Mouse (Mus musculus) heart, embryonic 10.5 days (tissue): ENCODE measurements around the gene Sdk1. TPM values are rescaled to one million over a fixed set of nuclear protein-coding genes. Genes with fewer than 3 reads are reported as not detected.
A peak's percentile ranks its signal among the peaks of the same experiment; 100 is the strongest.

Experiments
- DNase-seq: peaks from one replicate; pipeline ENCODE4 v3.0.0-alpha.2; 2017; ENCODE audit warnings: low spot score
- H3K27ac ChIP-seq: fragments of 300-500 bp; sonication (generic); 2 replicates; pipeline ENCODE4 v1.5.1; 2016; ENCODE audit warnings: mild to moderate bottlenecking
- H3K27me3 ChIP-seq: fragments of 300-500 bp; sonication (generic); 2 replicates; pipeline ENCODE4 v1.6.1; 2016; ENCODE audit warnings: mild to moderate bottlenecking; ENCODE audit not compliant: poor library complexity, insufficient read depth, severe bottlenecking
- H3K36me3 ChIP-seq: fragments of 300-500 bp; sonication (generic); 2 replicates; pipeline ENCODE4 v1.6.1; 2016; ENCODE audit warnings: mild to moderate bottlenecking, moderate library complexity
- H3K4me1 ChIP-seq: fragments of 300-500 bp; sonication (generic); 2 replicates; pipeline ENCODE4 v1.6.1; 2016; ENCODE audit warnings: mild to moderate bottlenecking
- H3K4me3 ChIP-seq: fragments of 300-500 bp; sonication (generic); 2 replicates; pipeline ENCODE4 v1.5.1; 2016; ENCODE audit warnings: mild to moderate bottlenecking, moderate library complexity
- H3K9me3 ChIP-seq: fragments of 300-500 bp; sonication (generic); 2 replicates; pipeline ENCODE4 v1.6.1; 2016; ENCODE audit warnings: mild to moderate bottlenecking, moderate library complexity
- WGBS: fragments of 180-500 bp; shearing (Covaris S2); methylation state at CpG from one replicate; pipeline ENCODE4 v1.1.7; 2016; 5-methylcytosine and 5-hydroxymethylcytosine counted together
- polyA plus RNA-seq: library from polyadenylated mRNA; unstranded; fragments of >200 nt; fragmentation: Nextera tagmentation; extraction: Ambion mirVana; gene quantifications from 2 replicates; pipeline ENCODE4 v1.2.1, GENCODE M21; 2016

The Sdk1 gene
- polyA plus RNA-seq, 1 experiment from 2014 or later, result 3.1 TPM

DNA sequence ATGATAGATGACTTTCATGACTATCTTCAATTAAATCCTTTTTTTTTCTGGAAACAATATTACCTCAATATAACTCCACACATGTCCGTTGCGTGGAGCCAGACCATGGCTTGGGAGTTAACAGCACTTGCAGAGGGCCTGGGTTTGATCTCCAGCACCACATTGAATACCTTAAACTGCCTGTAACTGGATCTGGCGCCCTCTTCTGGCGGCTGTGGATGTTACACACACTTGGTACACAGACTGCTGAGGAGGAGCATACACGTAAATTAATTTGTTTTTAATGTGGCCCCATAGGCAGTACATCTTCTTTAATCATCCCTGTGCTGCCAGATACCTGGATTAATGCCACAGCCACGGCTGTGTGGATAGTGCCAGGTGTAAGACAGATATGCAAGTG, 870.7 kb downstream of the Sdk1 start:
- Histone ChIP-seq H3K4me3 (no peak overlapping the region), H3K27me3 (no peaks in the 10 kb centered on the region), H3K36me3 (0 out of 2 replicates have a peak, but pooled peaks cover 2% of the 10 kb centered on the region), H3K4me1 (no peaks in the 10 kb centered on the region), H3K9me3 (no peaks in the 10 kb centered on the region), H3K27ac (no peak overlapping the region)
- DNase-seq, result no peak
- 85% methylated on average over 6 of the region's 6 CpGs for WGBS

DNA sequence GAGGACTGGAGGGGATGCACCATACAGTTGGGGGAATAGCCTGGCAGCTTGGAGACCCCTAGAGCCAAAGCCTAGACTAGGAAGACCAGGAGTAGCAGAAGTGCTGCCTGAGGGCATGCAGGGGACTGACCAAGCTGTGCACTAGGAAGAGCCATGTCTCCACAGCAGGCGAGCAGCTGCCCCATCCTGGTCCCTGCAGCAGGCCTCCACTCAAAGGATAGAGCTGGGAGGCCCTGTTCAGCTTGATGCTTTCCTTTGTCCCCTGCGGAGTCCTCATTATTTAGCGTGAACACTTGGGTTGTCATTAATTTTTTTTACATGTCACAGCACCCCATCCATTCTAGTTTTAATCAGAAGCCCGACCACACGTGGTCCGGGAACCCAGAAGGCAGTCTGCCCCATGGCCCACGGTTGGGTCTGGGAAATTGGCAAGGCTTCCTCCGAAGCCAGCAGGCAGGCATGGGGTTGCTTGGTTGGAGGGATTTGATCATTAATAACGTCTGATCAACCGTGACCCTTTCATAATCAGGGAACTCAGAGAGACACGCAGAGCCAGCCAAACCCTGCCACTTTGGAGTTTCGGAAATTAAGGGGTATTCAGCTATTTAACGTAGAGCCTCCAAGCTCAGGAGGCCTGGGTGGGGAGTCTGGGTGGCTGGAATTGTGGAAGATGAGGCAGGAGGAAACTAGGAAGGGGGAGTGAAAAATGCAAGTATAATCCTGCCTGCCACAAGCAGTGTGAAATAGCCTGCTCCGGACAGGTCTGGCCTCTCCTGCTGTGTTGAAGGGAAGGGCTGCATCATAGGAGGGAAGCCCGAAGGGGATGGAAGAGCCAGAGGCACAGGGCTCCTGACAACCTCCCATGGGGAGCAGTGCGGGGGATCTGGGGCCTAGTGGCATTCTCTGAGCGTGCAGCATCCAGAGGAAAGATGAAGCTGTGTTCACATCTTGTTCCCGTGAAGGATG, 872.2 kb downstream of the Sdk1 start:
- Histone ChIP-seq H3K36me3 (0 out of 2 replicates have a peak, but pooled peaks cover 2% of the 10 kb centered on the region), H3K9me3 (no peaks in the 10 kb centered on the region), H3K4me1 (no peaks in the 10 kb centered on the region), H3K27ac (no peak overlapping the region), H3K4me3 (no peak overlapping the region), H3K27me3 (no peaks in the 10 kb centered on the region)
- no peak for DNase-seq
- 49% methylated on average over 18 of the region's 18 CpGs for WGBS

DNA sequence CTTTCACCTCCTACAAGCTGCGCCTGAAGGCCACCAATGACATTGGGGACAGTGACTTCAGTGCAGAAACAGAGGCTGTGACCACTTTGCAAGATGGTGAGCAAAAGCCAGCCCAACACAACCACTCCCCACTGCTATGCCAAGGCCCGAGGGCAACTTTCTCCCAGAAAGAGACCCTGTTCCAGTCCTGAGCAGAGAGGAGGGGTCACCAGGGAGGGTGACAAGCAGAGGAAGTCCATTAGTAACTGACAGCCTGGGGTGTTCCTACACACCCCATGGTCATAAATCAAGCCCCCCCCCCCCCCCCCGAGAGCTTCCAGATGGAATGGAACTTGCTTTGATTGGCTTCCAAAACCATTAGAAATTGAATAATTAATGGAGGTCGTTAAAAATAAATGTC, 886.5 kb downstream of the Sdk1 start:
- Histone ChIP-seq H3K9me3 (no peaks in the 10 kb centered on the region; the same call in 1 of the 2 replicates), H3K4me3 (no peak overlapping the region), H3K27me3 (no peaks in the 10 kb centered on the region), H3K36me3 (peaks cover 16% of the 10 kb centered on the region), H3K27ac (no peak overlapping the region), H3K4me1 (peaks cover 13% of the 10 kb centered on the region)
- no peak for DNase-seq
- WGBS, result 69% methylated on average over 4 of the region's 4 CpGs

DNA sequence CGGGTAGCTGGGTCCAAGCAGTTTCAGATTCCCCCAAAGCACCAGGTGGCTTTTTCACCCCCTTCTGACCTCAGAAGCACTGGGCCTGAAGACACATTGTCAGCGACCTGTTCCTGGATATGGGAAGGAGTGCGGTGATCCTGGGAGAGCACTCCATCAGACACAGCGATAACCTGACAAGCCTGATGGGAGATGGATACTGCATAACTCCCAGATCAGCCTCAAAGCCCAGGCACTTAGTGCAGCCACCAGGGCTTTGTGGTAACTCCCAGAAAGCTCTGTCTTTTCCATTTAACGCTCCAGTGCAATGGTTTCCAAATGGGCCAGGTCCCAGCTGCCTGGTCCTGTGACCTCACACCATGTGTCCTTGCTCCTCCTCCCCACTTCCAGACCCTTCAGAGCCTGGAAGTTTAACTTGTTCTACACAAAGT, 886.9 kb downstream of the Sdk1 start:
- Histone ChIP-seq H3K36me3 (peaks cover 16% of the 10 kb centered on the region), H3K27ac (no peak overlapping the region), H3K4me1 (peaks cover 13% of the 10 kb centered on the region), H3K27me3 (no peaks in the 10 kb centered on the region), H3K4me3 (no peak overlapping the region), H3K9me3 (no peaks in the 10 kb centered on the region; the same call in 1 of the 2 replicates)
- DNase-seq, result no peak
- WGBS, result 52% methylated on average over 5 of the region's 5 CpGs

DNA sequence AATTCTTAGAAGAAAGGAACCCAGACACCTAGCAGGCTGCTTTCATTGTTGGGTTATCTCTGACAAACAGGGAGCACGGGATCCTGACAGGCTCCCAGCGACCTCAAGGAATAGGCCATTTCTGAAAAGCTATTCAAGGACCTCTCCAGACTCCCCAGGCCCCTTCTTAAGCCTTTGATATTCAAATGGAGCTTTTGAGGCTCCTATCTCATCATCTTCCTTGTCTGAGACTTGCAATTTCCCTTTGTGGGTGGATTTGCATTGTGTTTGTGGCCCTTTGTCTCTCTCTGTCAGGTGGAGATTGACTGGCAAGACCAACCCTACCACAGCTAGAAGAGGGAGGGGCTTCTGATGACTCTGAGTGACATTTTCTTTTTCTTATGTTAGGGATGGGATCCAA, 888.7 kb downstream of the Sdk1 start:
- Histone ChIP-seq H3K9me3 (no peaks in the 10 kb centered on the region), H3K27ac (no peak overlapping the region), H3K36me3 (peaks cover 7% of the 10 kb centered on the region), H3K4me3 (no peak overlapping the region), H3K4me1 (peaks cover 20% of the 10 kb centered on the region), H3K27me3 (no peaks in the 10 kb centered on the region)
- 17% methylated on average over 2 of the region's 2 CpGs for WGBS
- DNase-seq, result no peak

DNA sequence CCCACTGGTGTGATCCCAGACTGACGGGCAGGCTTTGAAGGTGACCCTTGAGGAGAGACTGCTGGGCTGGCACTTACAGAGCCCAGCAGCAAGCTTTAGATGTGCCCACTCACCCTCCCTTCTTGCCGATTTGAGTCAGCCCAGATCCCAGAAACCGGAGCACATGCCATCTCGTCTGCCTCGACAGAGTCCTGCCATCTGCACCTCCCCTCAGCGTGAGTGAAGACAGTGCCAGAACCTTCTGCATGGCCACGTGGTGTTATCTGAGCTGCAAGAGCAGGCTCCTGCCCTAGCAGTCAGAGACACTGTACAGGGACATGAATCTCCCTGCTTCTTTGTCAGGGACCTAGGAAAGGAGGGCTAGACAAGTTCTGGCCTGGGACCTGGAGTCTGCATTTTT, 898.7 kb downstream of the Sdk1 start:
- Histone ChIP-seq H3K36me3 (peaks cover 5% of the 10 kb centered on the region; the same call in 1 of the 2 replicates), H3K9me3 (no peaks in the 10 kb centered on the region), H3K4me1 (peaks cover 14% of the 10 kb centered on the region), H3K27me3 (peaks cover 14% of the 10 kb centered on the region; the same call in 1 of the 2 replicates), H3K27ac (peak overlapping the region; percentile 52; the same call in 1 of the 2 replicates), H3K4me3 (no peak overlapping the region)
- DNase-seq, result no peak
- 44% methylated on average over 7 of the region's 7 CpGs for WGBS

DNA sequence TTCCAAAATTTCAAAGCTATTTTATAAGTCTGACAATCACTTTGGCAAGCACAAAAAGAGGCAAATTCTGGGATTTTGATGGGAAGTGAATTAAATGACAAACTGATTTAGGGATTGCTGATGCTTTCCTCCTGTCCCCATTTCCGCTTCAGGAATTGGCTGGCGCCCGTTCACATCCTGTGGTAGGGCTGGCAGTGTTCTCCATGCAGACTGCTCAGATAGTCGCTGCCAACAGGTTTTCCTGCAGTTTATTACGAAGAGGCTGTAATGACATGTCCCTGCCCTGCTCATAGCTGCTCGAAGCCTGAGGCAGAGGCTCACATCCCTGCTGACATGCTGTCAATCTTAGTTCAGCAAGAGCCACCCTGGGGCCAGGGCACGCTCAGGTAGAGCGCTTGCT, 908.3 kb downstream of the Sdk1 start:
- Histone ChIP-seq H3K27ac (no peak overlapping the region), H3K4me1 (no peaks in the 10 kb centered on the region), H3K4me3 (no peak overlapping the region), H3K9me3 (0 out of 2 replicates have a peak, but pooled peaks cover 3% of the 10 kb centered on the region), H3K36me3 (peaks cover 41% of the 10 kb centered on the region), H3K27me3 (0 out of 2 replicates have a peak, but pooled peaks cover 4% of the 10 kb centered on the region)
- WGBS, result 86% methylated on average over 8 of the region's 8 CpGs
- no peak for DNase-seq

DNA sequence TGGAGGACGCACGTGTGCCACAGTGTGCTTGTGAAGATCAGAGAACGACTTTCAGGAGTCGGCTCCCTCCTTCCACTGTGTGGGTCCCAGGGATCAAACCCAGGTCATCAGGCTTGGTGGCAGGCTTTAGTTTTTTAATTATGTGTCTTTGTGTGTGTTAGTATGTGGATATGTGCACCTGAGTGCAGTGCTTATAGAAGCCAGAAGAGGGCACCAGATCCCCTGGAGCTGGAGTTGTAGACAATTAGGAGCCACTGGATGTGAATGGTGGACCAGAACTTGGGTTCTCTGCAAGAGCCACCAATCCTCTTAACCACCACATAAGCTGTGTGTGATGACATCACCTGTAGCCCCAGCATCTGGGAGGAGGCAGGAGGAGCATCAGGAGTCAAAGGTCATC, 909.5 kb downstream of the Sdk1 start:
- no peak for DNase-seq
- Histone ChIP-seq H3K9me3 (0 out of 2 replicates have a peak, but pooled peaks cover 3% of the 10 kb centered on the region), H3K4me1 (no peaks in the 10 kb centered on the region), H3K27me3 (no peaks in the 10 kb centered on the region), H3K36me3 (peaks cover 35% of the 10 kb centered on the region), H3K4me3 (no peak overlapping the region), H3K27ac (no peak overlapping the region)
- 89% methylated on average over 4 of the region's 4 CpGs for whole genome bisulfite sequencing

DNA sequence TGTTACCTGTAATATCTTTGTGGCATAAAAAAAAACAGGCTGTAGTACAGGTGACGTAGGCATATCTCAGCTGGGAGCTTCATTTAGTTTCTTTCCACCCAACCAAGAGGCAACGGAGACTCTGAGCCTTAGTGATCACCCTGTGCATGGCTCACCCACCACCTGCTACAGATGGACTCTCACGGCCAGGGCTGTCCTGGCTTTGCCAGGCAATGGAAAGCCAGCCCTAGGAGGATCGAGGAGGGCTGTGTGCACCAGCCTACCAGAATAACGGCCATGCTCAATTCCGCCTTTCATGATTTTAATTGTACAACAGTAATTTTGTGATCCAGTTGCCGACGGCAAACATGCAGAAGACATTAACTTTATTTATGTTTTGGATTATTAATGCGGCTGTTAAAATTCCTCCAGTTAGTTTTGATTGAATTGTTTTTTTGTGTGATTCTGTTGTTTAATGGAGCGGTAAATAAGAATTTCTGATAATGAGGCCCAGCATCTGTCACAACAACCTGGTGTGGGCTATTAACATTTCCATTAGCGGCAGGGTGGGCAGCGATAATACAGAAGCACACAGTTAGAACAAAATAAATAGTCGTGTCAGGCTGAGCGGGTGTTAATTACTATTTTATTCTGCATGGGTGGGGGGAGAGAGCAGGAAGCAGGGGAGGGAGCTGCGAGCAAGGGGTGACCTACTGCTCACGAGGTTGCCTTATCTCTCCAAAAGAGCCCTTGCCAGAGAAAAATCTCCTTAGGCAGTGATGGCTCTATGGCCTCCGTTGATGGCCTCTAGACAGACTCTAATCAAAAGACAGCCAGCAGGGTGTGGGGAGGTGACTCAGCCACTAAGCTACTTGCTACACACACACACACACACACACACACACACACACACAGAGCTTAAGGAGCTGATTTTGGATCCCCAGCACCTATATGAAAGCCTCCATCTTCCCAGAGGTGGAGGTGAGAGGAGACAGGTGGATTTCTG, 915.9 kb downstream of the Sdk1 start:
- no peak overlapping the region for H3K27ac ChIP-seq
- no peaks in the 10 kb centered on the region for H3K4me1 ChIP-seq
- no peak for DNase-seq
- WGBS, result 85% methylated on average over 17 of the region's 17 CpGs
- H3K36me3 ChIP-seq, result peaks cover 24% of the 10 kb centered on the region; the same call in 1 of the 2 replicates
- no peak overlapping the region for H3K4me3 ChIP-seq
- H3K9me3 ChIP-seq, result 0 out of 2 replicates have a peak, but pooled peaks cover 3% of the 10 kb centered on the region
- no peaks in the 10 kb centered on the region for H3K27me3 ChIP-seq

DNA sequence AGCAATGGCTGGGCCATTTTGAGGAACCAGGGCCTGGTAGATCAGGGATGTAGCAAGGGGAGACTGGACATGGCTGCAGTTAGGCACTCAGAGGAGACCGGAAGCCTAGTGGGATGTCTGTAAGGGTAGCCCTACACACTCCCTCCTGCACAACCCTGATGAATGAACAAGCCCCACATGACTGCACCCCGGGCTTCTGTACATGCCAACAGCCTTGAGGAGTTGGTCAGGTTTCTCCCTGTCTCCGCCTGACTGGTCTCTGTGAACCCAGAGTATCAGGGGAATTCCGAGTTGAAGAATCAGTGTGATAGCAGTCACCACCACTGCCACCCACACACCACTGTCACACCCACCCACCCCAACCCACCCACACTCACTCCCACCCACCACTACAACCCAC, 922.2 kb downstream of the Sdk1 start:
- no peak for DNase-seq
- no peaks in the 10 kb centered on the region for H3K4me1 ChIP-seq
- no peak overlapping the region for H3K27ac ChIP-seq
- 86% methylated on average over 4 of the region's 4 CpGs for WGBS
- no peaks in the 10 kb centered on the region for H3K9me3 ChIP-seq
- no peaks in the 10 kb centered on the region for H3K27me3 ChIP-seq
- H3K4me3 ChIP-seq, result no peak overlapping the region
- peaks cover 25% of the 10 kb centered on the region; the same call in 1 of the 2 replicates for H3K36me3 ChIP-seq

DNA sequence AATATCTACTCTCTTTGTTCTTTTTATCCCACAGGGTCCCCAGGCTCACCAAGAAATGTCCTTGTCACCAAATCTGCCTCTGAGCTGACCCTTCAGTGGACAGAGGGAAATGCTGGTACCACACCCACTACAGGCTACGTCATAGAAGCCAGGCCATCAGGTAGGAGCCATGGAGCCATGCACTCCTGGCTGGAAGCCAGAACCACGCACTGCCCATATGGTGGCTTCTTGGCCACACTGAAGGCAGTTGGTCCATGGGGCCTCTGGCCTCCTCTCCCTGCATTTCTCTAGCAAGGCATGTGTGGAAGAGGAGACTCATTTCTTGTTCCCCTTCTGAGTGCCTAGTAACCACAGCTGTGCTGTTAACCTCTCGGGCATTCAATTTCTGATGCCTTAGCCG, 932.3 kb downstream of the Sdk1 start:
- H3K9me3 ChIP-seq, result no peaks in the 10 kb centered on the region
- H3K36me3 ChIP-seq, result peaks cover 20% of the 10 kb centered on the region
- no peaks in the 10 kb centered on the region for H3K27me3 ChIP-seq
- DNase-seq, result no peak
- 84% methylated on average over 4 of the region's 4 CpGs for WGBS
- H3K27ac ChIP-seq, result no peak overlapping the region
- no peak overlapping the region for H3K4me3 ChIP-seq
- no peaks in the 10 kb centered on the region for H3K4me1 ChIP-seq

DNA sequence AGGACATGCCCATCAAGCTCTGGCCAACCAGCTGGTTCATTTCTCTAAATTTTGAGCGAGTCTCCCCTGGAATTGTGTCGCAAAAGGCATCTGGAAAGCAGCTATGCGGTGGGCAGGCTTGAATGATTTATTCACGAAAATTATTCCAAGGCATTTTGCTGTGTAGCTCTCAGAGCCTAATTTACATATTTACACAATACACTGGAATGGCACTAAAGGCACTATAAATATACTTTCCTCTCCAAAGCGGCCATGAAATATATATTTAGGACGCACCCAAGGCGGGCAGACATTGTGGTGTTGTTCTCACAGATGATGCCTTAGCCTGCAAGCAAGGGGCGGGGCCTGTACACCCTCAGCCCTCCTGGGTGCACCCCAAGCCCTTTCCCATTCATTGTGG, 936.9 kb downstream of the Sdk1 start:
- Histone ChIP-seq H3K4me1 (no peaks in the 10 kb centered on the region), H3K9me3 (no peaks in the 10 kb centered on the region), H3K27me3 (peaks cover 6% of the 10 kb centered on the region; the same call in 1 of the 2 replicates), H3K36me3 (peaks cover 20% of the 10 kb centered on the region), H3K4me3 (no peak overlapping the region), H3K27ac (no peak overlapping the region)
- WGBS, result 84% methylated on average over 8 of the region's 8 CpGs
- DNase-seq, result no peak
